Mouse (Mus musculus): ENCODE results near the gene Gcm1. TPM values are rescaled to one million over a fixed set of nuclear protein-coding genes. Genes with fewer than 3 reads are reported as not detected.

The Gcm1 gene
- polyA plus RNA-seq, 1 experiment from 2014 or later, result not detected

DNA sequence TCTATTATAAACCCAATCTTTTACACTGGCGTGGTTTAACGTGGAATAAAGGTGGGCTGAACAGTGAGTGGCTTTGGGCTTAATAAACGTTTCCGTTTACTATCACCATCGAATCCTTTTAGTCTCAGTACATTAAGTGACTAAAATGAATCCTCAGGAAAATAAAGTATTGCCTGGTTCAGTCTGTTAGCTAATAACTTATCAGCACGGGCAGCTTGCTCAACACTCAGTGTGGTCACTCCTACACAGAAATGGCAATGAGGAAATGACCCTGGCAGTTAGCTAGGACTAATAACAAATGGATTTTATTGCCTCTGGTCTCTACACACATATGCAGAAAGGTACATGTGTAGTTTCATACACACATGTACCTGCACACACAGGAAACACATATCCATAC is 53.2 kb downstream of the Gcm1 start:
- no peaks in the 10 kb centered on the region for H3K27me3 ChIP-seq (ENCODE audit: control insufficient read depth, insufficient read depth, low read length)
- no peaks in the 10 kb centered on the region for H3K4me1 ChIP-seq (ENCODE audit: control insufficient read depth, insufficient read depth, low read length)
- no peaks in the 10 kb centered on the region for H3K36me3 ChIP-seq (replicated peaks; ENCODE audit: control insufficient read depth, insufficient read depth, low read depth, low read length)
- ATAC-seq (replicated peaks; ENCODE audit: insufficient number of reproducible peaks, low FRiP score, low TSS enrichment, low read depth) (no peak), DNase-seq (ENCODE audit: low spot score) (no peak)
- no peak overlapping the region for H3K27ac ChIP-seq (replicated peaks; ENCODE audit: low read depth, low read length)
- 90% methylated on average over 6 of the region's 6 CpGs for WGBS
- no peaks in the 10 kb centered on the region for H3K9me3 ChIP-seq (replicated peaks; ENCODE audit: control insufficient read depth, low read length)
- H3K4me2 ChIP-seq (ENCODE audit: low read depth, low read length), result no peak overlapping the region
- no peak overlapping the region for H3K9ac ChIP-seq (replicated peaks; ENCODE audit: low read length)
- H3K4me3 ChIP-seq (ENCODE audit: low read depth, low read length), result no peak overlapping the region

DNA sequence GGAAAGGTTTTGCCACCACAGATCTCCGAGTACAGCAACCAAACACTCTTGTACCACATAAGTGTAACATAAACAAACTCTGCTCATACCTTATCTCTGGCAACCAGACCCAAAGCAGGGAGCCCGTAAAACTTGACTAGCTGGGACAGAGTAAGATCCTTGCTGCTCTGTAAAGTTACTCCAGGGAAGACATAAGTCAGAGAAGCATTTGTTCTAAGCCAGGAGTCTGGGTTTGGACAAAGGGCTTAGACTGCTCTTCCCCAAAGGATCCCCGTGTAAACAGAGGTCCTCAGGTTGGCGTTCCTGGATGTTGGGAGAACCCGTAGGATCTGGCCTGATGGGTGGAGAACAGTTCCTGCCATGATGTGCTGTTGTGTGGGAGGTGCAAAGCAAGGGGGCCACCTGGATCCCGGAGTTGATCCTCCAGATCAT is 53.8 kb downstream of the Gcm1 start:
- Histone ChIP-seq H3K9ac (replicated peaks; ENCODE audit: low read length) (no peak overlapping the region), H3K4me2 (ENCODE audit: low read depth, low read length) (no peak overlapping the region), H3K27me3 (ENCODE audit: control insufficient read depth, insufficient read depth, low read length) (no peaks in the 10 kb centered on the region), H3K9me3 (replicated peaks; ENCODE audit: control insufficient read depth, low read length) (no peaks in the 10 kb centered on the region), H3K27ac (replicated peaks; ENCODE audit: low read depth, low read length) (no peak overlapping the region), H3K4me1 (ENCODE audit: control insufficient read depth, insufficient read depth, low read length) (no peaks in the 10 kb centered on the region), H3K36me3 (replicated peaks; ENCODE audit: control insufficient read depth, insufficient read depth, low read depth, low read length) (no peaks in the 10 kb centered on the region), H3K4me3 (ENCODE audit: low read depth, low read length) (no peak overlapping the region)
- WGBS, result 86% methylated on average over 6 of the region's 6 CpGs
- no peak for ATAC-seq (replicated peaks; ENCODE audit: insufficient number of reproducible peaks, low FRiP score, low TSS enrichment, low read depth)
- DNase-seq (ENCODE audit: low spot score), result no peak

DNA sequence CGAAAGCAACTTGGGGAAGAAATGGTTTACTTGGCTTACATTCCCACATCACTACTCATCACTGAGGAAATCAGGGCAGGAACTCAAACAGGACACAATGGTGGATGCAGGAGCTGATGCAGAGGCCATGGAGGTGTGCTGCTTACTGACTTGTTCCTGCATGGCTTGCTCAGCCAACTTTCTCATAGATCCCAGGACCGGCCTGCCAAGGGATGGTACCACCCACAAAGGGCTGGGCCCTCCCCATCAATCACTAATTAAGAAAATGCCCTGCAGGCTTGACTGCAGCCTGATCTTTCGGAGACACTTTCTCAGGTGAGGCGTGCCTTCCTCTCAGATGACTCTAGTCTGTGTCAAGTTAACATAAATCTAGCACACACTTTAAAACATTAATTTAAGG is 55.1 kb downstream of the Gcm1 start:
- Histone ChIP-seq H3K27ac (replicated peaks; ENCODE audit: low read depth, low read length) (no peak overlapping the region), H3K4me2 (ENCODE audit: low read depth, low read length) (no peak overlapping the region), H3K9ac (replicated peaks; ENCODE audit: low read length) (no peak overlapping the region), H3K27me3 (ENCODE audit: control insufficient read depth, insufficient read depth, low read length) (no peaks in the 10 kb centered on the region), H3K9me3 (replicated peaks; ENCODE audit: control insufficient read depth, low read length) (no peaks in the 10 kb centered on the region), H3K36me3 (replicated peaks; ENCODE audit: control insufficient read depth, insufficient read depth, low read depth, low read length) (no peaks in the 10 kb centered on the region), H3K4me3 (ENCODE audit: low read depth, low read length) (no peak overlapping the region), H3K4me1 (ENCODE audit: control insufficient read depth, insufficient read depth, low read length) (no peaks in the 10 kb centered on the region)
- no peak for ATAC-seq (replicated peaks; ENCODE audit: insufficient number of reproducible peaks, low FRiP score, low TSS enrichment, low read depth)
- 72% methylated on average over 4 of the region's 4 CpGs for WGBS
- DNase-seq (ENCODE audit: low spot score), result no peak

DNA sequence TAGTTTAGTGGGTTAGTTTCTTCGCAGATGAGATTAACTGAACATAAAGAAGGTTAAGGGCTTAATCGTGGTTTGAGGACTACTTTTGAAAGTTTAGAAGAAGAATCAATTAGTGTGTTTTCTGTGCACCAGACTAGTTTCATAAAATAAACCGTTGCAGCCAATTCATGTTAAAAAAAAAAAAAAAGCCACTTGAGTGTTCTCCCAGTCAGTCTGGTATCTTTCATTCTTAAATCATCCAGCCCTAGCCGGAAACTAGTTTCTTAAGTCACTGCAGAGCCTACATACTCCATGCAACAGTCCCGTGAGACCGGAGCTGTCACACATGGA is 55.8 kb downstream of the Gcm1 start:
- no peaks in the 10 kb centered on the region for H3K4me1 ChIP-seq (ENCODE audit: control insufficient read depth, insufficient read depth, low read length)
- ATAC-seq (replicated peaks; ENCODE audit: insufficient number of reproducible peaks, low FRiP score, low TSS enrichment, low read depth), result peak; percentile 35; the same call in 1 of the 2 replicates
- H3K4me2 ChIP-seq (ENCODE audit: low read depth, low read length), result peak overlapping the region; percentile 92
- H3K36me3 ChIP-seq (replicated peaks; ENCODE audit: control insufficient read depth, insufficient read depth, low read depth, low read length), result no peaks in the 10 kb centered on the region
- no peaks in the 10 kb centered on the region for H3K9me3 ChIP-seq (replicated peaks; ENCODE audit: control insufficient read depth, low read length)
- H3K9ac ChIP-seq (replicated peaks; ENCODE audit: low read length), result peak overlapping the region; percentile 82
- 23% methylated on average over 6 of the region's 6 CpGs for WGBS
- peak overlapping the region; percentile 74 for H3K4me3 ChIP-seq (ENCODE audit: low read depth, low read length)
- DNase-seq (ENCODE audit: low spot score), result no peak
- H3K27me3 ChIP-seq (ENCODE audit: control insufficient read depth, insufficient read depth, low read length), result no peaks in the 10 kb centered on the region
- H3K27ac ChIP-seq (replicated peaks; ENCODE audit: low read depth, low read length), result no peak overlapping the region

DNA sequence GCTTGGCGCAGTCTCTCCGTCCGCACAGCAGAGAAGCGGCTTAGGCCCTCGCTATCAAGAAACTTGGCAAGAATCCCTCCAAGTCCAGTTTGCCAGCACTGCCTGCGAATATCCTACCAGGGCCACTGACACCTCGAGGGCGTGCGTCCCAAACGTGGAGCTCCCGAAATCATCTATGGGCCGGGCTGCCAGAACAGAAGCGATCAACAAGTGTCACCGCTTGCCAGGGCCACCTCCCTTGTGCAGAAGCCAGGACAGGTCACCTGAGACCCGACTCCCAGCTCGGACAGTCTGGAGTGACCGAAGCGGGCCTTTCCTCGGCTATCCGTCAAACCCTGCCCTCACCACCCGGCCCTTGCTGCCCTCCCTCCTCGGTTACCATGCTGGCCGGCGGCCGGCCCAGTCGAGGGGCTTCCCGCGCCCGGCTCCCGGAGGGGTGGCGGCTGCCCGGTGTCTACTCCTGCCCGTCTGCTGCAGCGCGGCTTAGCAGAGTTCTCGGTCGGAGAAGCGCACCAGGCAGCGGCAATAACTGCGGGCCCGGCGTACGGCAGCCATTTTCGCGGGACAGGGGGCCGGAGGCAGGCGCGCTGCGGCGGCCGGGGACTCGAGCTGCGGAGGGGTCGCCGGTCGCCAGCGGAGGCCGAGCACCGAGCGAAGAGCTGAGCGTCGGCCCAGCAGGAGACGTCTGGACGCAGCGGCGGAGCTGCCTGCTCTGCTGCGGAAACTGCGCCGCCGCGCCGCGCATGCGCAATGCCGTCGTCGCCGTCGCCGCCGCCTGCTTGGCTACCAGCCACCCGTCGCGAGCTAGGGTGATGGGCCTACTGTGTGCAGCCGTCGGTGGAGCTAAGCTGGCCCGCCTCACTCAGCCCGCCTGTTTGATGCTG is 56.4 kb downstream of the Gcm1 start:
- peak; percentile 78 for ATAC-seq (replicated peaks; ENCODE audit: insufficient number of reproducible peaks, low FRiP score, low TSS enrichment, low read depth)
- no peaks in the 10 kb centered on the region for H3K4me1 ChIP-seq (ENCODE audit: control insufficient read depth, insufficient read depth, low read length)
- H3K27me3 ChIP-seq (ENCODE audit: control insufficient read depth, insufficient read depth, low read length), result no peaks in the 10 kb centered on the region
- H3K9ac ChIP-seq (replicated peaks; ENCODE audit: low read length), result peak overlapping the region; percentile 82
- peak; percentile 84 for DNase-seq (ENCODE audit: low spot score)
- H3K36me3 ChIP-seq (replicated peaks; ENCODE audit: control insufficient read depth, insufficient read depth, low read depth, low read length), result no peaks in the 10 kb centered on the region
- no peaks in the 10 kb centered on the region for H3K9me3 ChIP-seq (replicated peaks; ENCODE audit: control insufficient read depth, low read length)
- H3K4me3 ChIP-seq (ENCODE audit: low read depth, low read length), result peak overlapping the region; percentile 74
- peak overlapping the region; percentile 92 for H3K4me2 ChIP-seq (ENCODE audit: low read depth, low read length)
- under 1% methylated on average over 86 of the region's 88 CpGs for WGBS
- H3K27ac ChIP-seq (replicated peaks; ENCODE audit: low read depth, low read length), result peak overlapping the region; percentile 77

DNA sequence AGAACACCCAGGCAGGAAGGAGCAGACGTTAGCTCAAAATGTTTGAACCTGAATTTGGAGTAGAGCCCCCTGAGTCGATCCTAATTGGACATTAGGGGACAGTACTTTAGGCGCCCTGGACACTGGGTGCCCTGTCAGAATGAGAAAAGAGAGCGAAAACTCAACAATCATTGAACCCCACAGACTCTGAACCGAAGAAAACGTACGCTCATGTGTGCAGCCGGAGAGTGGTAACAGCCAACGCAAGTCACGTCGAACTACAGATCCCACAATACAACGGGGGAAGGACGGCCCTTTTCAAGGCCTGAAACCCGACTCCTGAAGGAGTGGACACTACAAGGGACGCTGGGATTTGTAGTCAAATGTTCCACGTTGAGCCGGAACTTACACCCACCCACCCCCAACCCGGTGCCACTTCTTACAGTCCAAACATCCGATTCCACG is 57.1 kb downstream of the Gcm1 start, which contains the start of the genes Fbxo9 and Ick:
TSS of gene Fbxo9 (minus strand) at position 270 of the 444 bp plus-strand sequence.
TSS of gene Ick (plus strand) at position 397 of the 444 bp plus-strand sequence.
- H3K4me2 ChIP-seq (ENCODE audit: low read depth, low read length), result peak within 1 kb of the TSS; percentile 92
- peak within 1 kb of the TSS; percentile 74 for H3K4me3 ChIP-seq (ENCODE audit: low read depth, low read length)
- under 1% methylated on average over 20 of the region's 20 CpGs for WGBS

DNA sequence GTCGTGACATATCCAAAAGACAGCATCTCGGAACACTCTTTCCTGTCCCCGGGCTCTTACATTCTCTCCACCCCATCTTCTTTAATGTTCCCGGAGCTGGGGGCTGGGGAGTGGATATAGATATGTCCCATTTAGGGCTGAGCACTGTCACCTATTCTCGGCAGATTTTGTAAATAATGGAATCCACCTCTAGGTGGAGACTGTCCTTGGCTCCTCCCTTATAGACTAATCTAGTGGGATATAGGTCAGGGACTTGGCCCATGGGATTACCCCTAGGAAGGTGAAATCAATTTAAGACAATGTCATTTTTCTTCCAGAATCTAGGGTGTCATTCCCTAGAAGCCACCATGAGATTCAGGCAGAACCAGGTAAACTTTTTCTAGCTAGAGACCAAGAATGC is 57.9 kb downstream of the Gcm1 start:
- no peak for ATAC-seq (replicated peaks; ENCODE audit: insufficient number of reproducible peaks, low FRiP score, low TSS enrichment, low read depth)
- Histone ChIP-seq H3K4me1 (ENCODE audit: control insufficient read depth, insufficient read depth, low read length) (no peaks in the 10 kb centered on the region), H3K27me3 (ENCODE audit: control insufficient read depth, insufficient read depth, low read length) (no peaks in the 10 kb centered on the region), H3K4me2 (ENCODE audit: low read depth, low read length) (no peak overlapping the region), H3K9me3 (replicated peaks; ENCODE audit: control insufficient read depth, low read length) (no peaks in the 10 kb centered on the region), H3K9ac (replicated peaks; ENCODE audit: low read length) (no peak overlapping the region), H3K4me3 (ENCODE audit: low read depth, low read length) (peak overlapping the region; percentile 74; the same call in 1 of the 2 replicates), H3K27ac (replicated peaks; ENCODE audit: low read depth, low read length) (no peak overlapping the region), H3K36me3 (replicated peaks; ENCODE audit: control insufficient read depth, insufficient read depth, low read depth, low read length) (no peaks in the 10 kb centered on the region)
- DNase-seq (ENCODE audit: low spot score), result peak; percentile 21
- WGBS, result 48% methylated on average over 5 of the region's 5 CpGs

More for the DNA sequence above, 57.1 kb downstream of the Gcm1 start, which contains the start of the genes Fbxo9 and Ick:
- peak within 1 kb of the TSS; percentile 82 for H3K9ac ChIP-seq (replicated peaks; ENCODE audit: low read length)
- no peaks in the 10 kb centered on the region for H3K36me3 ChIP-seq (replicated peaks; ENCODE audit: control insufficient read depth, insufficient read depth, low read depth, low read length)
- no peaks in the 10 kb centered on the region for H3K27me3 ChIP-seq (ENCODE audit: control insufficient read depth, insufficient read depth, low read length)
- ATAC-seq (replicated peaks; ENCODE audit: insufficient number of reproducible peaks, low FRiP score, low TSS enrichment, low read depth) (peak; percentile 93), DNase-seq (ENCODE audit: low spot score) (peak; percentile 99)
- H3K9me3 ChIP-seq (replicated peaks; ENCODE audit: control insufficient read depth, low read length), result no peaks in the 10 kb centered on the region
- H3K27ac ChIP-seq (replicated peaks; ENCODE audit: low read depth, low read length), result peak within 1 kb of the TSS; percentile 77
- H3K4me1 ChIP-seq (ENCODE audit: control insufficient read depth, insufficient read depth, low read length), result no peaks in the 10 kb centered on the region

DNA sequence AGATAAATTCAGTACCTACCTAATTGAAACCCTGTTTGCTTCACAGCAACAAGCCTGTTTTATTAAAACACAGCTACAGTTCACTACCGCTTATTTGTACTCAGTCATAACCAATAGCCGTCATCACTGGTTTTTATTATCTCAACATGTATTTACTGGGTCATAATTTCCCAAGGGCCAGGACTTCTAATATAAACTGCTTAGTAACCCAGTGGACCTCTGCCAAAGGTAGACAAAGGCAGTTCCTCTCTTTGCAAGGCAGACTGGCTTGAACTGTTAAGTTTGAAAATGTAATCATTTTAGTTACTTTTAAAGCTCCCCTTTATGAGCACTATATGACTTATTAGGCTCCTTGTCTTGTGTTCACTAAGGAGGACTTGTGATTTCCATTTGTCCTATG is 59.7 kb downstream of the Gcm1 start:
- 89% methylated on average over 2 of the region's 2 CpGs for WGBS
- Histone ChIP-seq H3K4me2 (ENCODE audit: low read depth, low read length) (no peak overlapping the region), H3K27ac (replicated peaks; ENCODE audit: low read depth, low read length) (no peak overlapping the region), H3K9ac (replicated peaks; ENCODE audit: low read length) (no peak overlapping the region), H3K9me3 (replicated peaks; ENCODE audit: control insufficient read depth, low read length) (no peaks in the 10 kb centered on the region), H3K4me3 (ENCODE audit: low read depth, low read length) (no peak overlapping the region), H3K36me3 (replicated peaks; ENCODE audit: control insufficient read depth, insufficient read depth, low read depth, low read length) (no peaks in the 10 kb centered on the region), H3K4me1 (ENCODE audit: control insufficient read depth, insufficient read depth, low read length) (no peaks in the 10 kb centered on the region), H3K27me3 (ENCODE audit: control insufficient read depth, insufficient read depth, low read length) (no peaks in the 10 kb centered on the region)
- DNase-seq (ENCODE audit: low spot score) (no peak), ATAC-seq (replicated peaks; ENCODE audit: insufficient number of reproducible peaks, low FRiP score, low TSS enrichment, low read depth) (no peak)

All from embryonic facial prominence, embryonic 11.5 days (tissue).